Mouse (Mus musculus): ENCODE measurements around the gene Arhgap32. TPM values are rescaled to one million over a fixed set of nuclear protein-coding genes. Genes with fewer than 3 reads are reported as not detected.
A peak's percentile ranks its signal among the peaks of the same experiment; 100 is the strongest.
"Not testable (repeated sequence)": the region's sequence is repeated elsewhere in the genome, so short reads cannot be mapped to it uniquely, and the experiment has no call there.

Arhgap32 gene
- total RNA-seq, 2 experiments from 2014 or later, result 450 to 496 TPM

- intact Hi-C loops (cut with DNase I), result loop anchor here (1.0 to 5.0 kb wide), 3 partner anchors 127 to 602 kb away; no protein-coding TSS in a partner anchor
Observed at GRCm38 (mm10) chr9:32159724-32160123, 43.8 kb downstream of the Arhgap32 start.

GRCm38 (mm10) chr9:32162792-32163191 lies 46.9 kb downstream of the Arhgap32 start:
- Histone ChIP-seq H3K4me3 (no peak overlapping the region), H3K27ac (no peak overlapping the region)
- no peak for TF ChIP-seq CTCF (IDR thresholded peaks at IDR 0.05)
- DNase-seq (ENCODE audit: extremely low spot score in 1 of 2, low spot score in 2 of 2), result no peak
- intact Hi-C loops (cut with DNase I), result no loop called here

More at GRCm38 (mm10) chr9:32159724-32160123, 43.8 kb downstream of the Arhgap32 start:
- no peak for TF ChIP-seq CTCF (IDR thresholded peaks at IDR 0.05)
- DNase-seq (ENCODE audit: extremely low spot score in 1 of 2, low spot score in 2 of 2), result no peak
- Histone ChIP-seq H3K4me3 (no peak overlapping the region), H3K27ac (no peak overlapping the region)

- H3K4me3 ChIP-seq; intact Hi-C loops (cut with DNase I); DNase-seq (ENCODE audit: extremely low spot score in 1 of 2, low spot score in 2 of 2): not testable (repeated sequence)
- 0 out of 2 replicates have a peak overlapping the region, but pooled peaks have one; percentile 15 for H3K27ac ChIP-seq
Observed at GRCm38 (mm10) chr9:32163820-32164219, 47.9 kb downstream of the Arhgap32 start.

GRCm38 (mm10) chr9:32168546-32169137 lies 52.7 kb downstream of the Arhgap32 start:
- no peak for DNase-seq (ENCODE audit: extremely low spot score in 1 of 2, low spot score in 2 of 2)
- intact Hi-C loops (cut with DNase I), result no loop called here
- TF ChIP-seq CTCF (IDR thresholded peaks at IDR 0.05), result no peak
- Histone ChIP-seq H3K27ac (no peak overlapping the region), H3K4me3 (no peak overlapping the region)

DNA sequence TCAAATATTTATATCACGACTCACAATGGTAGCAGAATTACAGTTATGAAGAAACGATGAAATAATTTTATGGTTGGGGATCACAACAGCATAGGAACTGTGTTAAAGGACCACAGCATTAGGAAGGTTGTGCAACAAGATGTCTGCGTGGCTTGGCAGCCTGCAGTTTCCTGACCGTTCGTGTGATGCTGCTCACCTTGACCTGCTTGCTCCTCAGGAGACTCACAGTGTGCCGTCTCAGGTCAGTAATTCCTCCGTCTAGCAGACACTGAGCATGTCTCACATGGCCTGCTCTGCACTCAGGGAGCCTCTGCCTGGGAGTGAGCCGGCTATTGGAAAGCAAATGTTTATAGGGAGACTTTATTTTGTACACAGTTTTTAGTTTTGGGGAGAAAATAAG lies 54.8 kb downstream of the Arhgap32 start:
- Histone ChIP-seq H3K27ac (no peak overlapping the region), H3K4me3 (no peak overlapping the region)
- intact Hi-C loops (cut with DNase I), result no loop called here
- no peak for TF ChIP-seq CTCF (IDR thresholded peaks at IDR 0.05)
- DNase-seq (ENCODE audit: extremely low spot score in 1 of 2, low spot score in 2 of 2), result no peak

GRCm38 (mm10) chr9:32176612-32177011 lies 60.7 kb downstream of the Arhgap32 start:
- Histone ChIP-seq H3K27ac (no peak overlapping the region), H3K4me3 (no peak overlapping the region)
- DNase-seq (ENCODE audit: extremely low spot score in 1 of 2, low spot score in 2 of 2), result no peak
- no peak for TF ChIP-seq CTCF (IDR thresholded peaks at IDR 0.05)
- intact Hi-C loops (cut with DNase I), result no loop called here

- DNase-seq (ENCODE audit: extremely low spot score in 1 of 2, low spot score in 2 of 2), result no peak
- no peak overlapping the region for H3K27ac ChIP-seq
- intact Hi-C loops (cut with DNase I), result no loop called here
- no peak overlapping the region for H3K4me3 ChIP-seq
- TF ChIP-seq CTCF (IDR thresholded peaks at IDR 0.05), result no peak
Observed at GRCm38 (mm10) chr9:32181170-32181569, 65.2 kb downstream of the Arhgap32 start.

DNA sequence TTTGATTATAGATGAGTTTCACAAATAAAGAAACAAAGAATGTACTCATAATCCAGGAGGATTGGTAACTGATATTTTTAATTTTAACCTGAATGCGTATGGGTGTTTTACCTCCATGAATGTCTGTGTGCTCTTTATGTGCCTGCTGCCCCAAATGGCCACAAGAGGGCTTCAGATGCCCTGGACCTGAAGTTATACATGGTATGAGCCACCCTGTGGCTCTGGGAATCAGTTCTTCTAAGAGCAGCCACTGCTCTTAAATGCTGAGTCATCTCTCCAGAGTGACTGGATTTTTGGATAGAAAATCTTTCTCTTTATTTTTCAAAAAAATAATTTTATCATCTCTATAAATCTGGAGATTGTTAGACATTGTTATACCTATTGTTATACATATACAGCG lies 70.6 kb downstream of the Arhgap32 start:
- intact Hi-C loops (cut with DNase I), result no loop called here
- no peak overlapping the region for H3K27ac ChIP-seq
- no peak overlapping the region for H3K4me3 ChIP-seq
- TF ChIP-seq CTCF (IDR thresholded peaks at IDR 0.05), result peak; percentile 54
- no peak for DNase-seq (ENCODE audit: extremely low spot score in 1 of 2, low spot score in 2 of 2)

- intact Hi-C loops (cut with DNase I), result loop anchor here (1.0 kb wide), 1 partner anchor 32 kb away; no protein-coding TSS in a partner anchor
- Histone ChIP-seq H3K4me3 (no peak overlapping the region), H3K27ac (peak overlapping the region; percentile 30; the same call in 1 of the 2 replicates)
- DNase-seq (ENCODE audit: extremely low spot score in 1 of 2, low spot score in 2 of 2), result no peak
- TF ChIP-seq CTCF (IDR thresholded peaks at IDR 0.05), result no peak
Observed at GRCm38 (mm10) chr9:32192295-32193073, 76.5 kb downstream of the Arhgap32 start.

- no peak for TF ChIP-seq CTCF (IDR thresholded peaks at IDR 0.05)
- intact Hi-C loops (cut with DNase I), result no loop called here
- peak overlapping the region; percentile 78 for H3K27ac ChIP-seq
- H3K4me3 ChIP-seq, result no peak overlapping the region
- DNase-seq (ENCODE audit: extremely low spot score in 1 of 2, low spot score in 2 of 2), result no peak
Observed at GRCm38 (mm10) chr9:32204450-32204990, 88.6 kb downstream of the Arhgap32 start.

DNA sequence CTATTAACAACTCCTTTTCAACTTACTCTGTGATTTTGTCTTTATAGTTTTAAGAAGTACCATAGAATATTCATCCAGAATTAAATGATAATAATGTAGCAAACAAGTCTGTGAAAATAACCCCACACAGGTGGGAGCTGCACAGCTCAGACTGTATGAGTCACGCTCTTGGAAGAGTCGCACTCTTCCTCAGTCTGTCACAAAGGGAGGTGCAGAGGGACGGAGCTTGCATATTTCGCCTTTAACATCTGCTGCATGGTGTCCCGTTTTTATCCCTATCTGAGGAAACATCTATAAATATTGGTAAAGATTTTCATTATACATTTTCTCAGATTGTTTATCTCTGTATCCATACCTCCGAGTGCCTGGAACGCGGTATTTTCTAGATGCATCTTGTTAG lies 91.2 kb downstream of the Arhgap32 start:
- TF ChIP-seq CTCF (IDR thresholded peaks at IDR 0.05), result no peak
- Histone ChIP-seq H3K4me3 (peak overlapping the region; percentile 25), H3K27ac (peak overlapping the region; percentile 68)
- intact Hi-C loops (cut with DNase I), result no loop called here
- DNase-seq (ENCODE audit: extremely low spot score in 1 of 2, low spot score in 2 of 2), result peak in 1 of 2 experiments; percentile 33

DNA sequence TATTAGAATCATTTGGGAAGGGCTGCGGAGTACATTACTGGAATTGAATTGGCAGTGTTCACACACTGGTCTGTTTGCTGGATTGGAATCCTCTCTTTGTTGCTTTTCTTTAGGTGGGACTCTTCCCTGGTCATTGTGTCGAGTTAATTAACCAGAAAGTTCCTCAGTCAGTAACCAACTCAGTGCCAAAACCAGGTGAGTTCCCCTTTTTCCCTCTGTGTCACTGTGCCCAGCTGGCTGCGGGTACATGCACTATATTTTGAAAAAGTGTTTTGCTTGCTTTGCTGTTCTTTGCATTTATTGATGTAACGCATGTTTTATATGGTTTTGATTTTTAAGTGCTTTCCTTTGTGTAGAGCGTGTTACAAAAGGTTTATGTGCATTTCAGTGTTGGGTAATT lies 92.1 kb downstream of the Arhgap32 start:
- intact Hi-C loops (cut with DNase I), result no loop called here
- no peak for TF ChIP-seq CTCF (IDR thresholded peaks at IDR 0.05)
- Histone ChIP-seq H3K4me3 (peak overlapping the region; percentile 25), H3K27ac (peak overlapping the region; percentile 68; the same call in 1 of the 2 replicates)
- no peak for DNase-seq (ENCODE audit: extremely low spot score in 1 of 2, low spot score in 2 of 2)

Measured in left cerebral cortex, adult 2 months (tissue).